Mouse (Mus musculus): ENCODE measurements around the gene Zfp106.

DNA sequence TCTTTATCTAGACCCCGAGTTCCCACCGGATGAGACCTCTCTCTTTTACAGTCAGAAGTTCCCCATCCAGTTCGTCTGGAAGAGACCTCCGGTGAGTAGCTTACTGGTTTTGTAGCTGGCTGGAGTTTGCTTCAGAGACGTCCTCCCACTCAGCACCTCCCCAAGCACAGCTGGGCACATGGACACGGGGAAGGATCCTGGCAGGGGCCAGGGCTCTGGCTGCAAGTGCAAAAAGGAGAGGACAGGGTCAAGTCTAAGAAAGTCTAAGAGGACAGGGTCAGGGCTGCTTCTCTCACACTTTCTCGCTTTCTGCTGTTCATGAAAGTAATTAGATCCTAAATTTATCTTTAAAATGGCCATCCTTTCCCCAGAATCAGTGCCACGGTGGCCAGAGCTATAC is 99.6 kb downstream of the Zfp106 start:
- TF ChIP-seq POLR2A (IDR thresholded peaks at IDR 0.05; ENCODE audit: extremely low read depth, insufficient read depth, low read length): no peak
- no peak for TF ChIP-seq CTCF (IDR thresholded peaks at IDR 0.05; ENCODE audit: extremely low read depth, insufficient read depth, low read length)
